Mouse (Mus musculus): ENCODE results near the gene Tm4sf19.
A peak's percentile ranks its signal among the peaks of the same experiment; 100 is the strongest.

The Tm4sf19 gene

DNA sequence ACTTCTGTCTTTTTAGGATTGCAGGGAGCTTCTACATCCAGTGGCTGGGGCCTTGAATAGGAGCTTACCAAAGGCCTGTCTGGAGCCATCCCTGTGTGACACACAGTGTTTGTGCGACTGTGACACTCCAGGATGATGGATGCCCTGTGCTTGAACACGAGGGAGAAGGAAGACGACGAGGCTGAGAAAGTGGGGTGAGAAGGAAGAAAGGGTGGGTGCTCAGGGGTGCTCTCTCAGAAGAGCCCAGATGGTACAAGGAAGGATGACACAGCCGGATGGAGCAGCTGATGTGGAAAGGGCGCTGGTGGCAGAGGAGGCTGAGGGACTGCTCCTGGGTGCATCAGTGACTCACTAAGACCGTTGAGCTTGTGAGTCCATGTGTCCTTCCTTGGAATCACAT lies at the start of gene Tm4sf19:
Tm4sf19 (plus strand) TSS at position 240 of the 400 bp plus-strand sequence.
- DNase-seq (ENCODE audit: low spot score in 2 of 2), result no peak

DNA sequence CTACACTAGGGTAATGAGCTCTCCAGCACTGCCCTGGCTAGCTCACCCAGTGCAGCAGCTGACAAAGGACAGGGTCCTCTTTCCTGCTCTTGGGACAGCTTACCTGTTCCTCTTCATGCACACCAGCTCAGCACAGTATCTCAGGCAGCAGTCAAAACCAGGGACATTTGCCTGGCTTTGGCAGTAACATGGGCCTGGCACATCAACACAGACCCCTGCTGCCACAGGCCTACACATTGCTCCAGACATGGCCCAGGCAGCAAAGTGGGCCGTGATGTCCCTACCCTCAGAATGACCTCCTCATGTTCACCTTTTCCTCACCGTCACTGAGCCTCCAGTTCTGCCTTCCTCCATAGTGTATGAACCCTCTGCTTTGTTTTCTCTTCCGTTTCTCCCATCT lies 49.5 kb upstream of the Tm4sf19 start:
- DNase-seq (ENCODE audit: low spot score in 2 of 2), result no peak

DNA sequence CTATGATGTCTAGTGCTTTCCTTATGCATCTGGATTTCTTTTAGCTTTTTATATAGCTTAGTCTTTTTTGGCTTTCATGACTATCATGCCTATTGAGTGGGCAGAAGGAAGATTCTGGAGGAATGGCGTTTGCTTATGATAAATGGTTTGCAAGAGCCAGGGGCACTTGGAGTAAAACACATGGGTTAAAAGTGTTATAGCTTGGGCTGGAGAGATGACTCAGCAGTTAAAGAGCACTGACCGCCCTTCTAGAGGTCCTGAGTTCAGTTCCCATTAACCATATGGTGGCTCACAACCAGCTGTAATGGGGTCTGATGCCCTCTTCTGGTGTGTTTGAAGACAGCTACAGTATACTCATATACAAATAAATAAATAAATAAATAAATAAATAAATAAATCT lies 36.8 kb upstream of the Tm4sf19 start:
- DNase-seq (ENCODE audit: low spot score in 2 of 2), result no peak

DNA sequence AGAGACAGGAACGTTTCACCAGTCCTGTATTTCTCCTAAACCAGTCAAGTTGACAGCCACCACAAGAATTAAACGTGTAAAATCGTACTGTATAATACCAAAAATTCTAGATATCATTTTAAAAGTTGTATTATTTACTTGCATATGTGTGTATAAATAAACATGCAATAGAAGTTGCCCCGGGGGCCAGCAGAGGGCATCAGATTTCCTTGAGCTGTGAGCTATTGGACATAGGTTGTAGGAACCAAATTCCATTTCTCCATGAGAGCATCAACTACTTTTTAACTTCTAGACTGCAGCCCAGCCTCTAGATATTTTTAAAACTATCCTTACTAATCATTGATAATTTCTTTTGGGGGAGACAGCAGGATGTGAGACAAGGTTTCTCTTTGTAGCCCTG lies 29.0 kb upstream of the Tm4sf19 start:
- DNase-seq (ENCODE audit: low spot score in 2 of 2), result peak in 1 of 2 experiments; percentile 26

DNA sequence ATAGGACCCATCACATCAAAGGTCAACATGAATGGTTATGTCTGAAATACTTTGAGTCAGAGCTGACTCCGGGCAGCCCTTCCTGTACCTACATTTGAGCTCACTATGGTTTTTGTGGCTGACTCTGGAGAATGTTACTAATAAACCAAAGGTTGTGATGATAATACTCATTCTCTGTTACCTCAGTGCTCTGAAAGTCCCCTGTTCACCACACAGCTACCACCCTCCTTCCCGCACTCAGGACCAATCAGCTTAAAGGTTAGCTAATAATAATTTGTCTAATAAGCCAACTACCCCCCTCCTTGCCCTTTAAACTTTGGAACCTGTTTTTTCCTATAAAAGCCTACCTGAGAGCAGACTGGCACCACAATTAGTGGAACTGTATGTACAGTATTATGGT lies 20.7 kb upstream of the Tm4sf19 start:
- DNase-seq (ENCODE audit: low spot score in 2 of 2), result no peak

DNA sequence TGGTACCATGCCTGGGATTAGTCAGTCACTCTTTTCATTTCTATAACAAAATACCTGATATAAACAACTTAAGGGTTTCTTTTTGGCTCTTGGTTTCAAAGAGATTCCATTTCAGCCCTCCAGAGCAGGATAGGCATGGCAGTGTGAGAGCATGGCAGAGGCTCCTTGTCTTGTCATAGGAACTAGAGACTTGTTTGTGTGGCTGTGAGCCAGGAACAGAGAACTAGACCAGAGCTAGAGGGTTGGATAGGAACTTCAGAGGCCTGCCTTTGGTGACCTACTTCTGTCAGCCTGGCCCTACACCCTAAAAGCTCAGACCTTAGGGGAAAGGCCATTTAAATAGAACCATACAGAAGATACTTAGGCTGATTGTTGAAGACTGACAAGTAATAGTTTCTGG lies 17.4 kb upstream of the Tm4sf19 start:
- DNase-seq (ENCODE audit: low spot score in 2 of 2), result no peak

DNA sequence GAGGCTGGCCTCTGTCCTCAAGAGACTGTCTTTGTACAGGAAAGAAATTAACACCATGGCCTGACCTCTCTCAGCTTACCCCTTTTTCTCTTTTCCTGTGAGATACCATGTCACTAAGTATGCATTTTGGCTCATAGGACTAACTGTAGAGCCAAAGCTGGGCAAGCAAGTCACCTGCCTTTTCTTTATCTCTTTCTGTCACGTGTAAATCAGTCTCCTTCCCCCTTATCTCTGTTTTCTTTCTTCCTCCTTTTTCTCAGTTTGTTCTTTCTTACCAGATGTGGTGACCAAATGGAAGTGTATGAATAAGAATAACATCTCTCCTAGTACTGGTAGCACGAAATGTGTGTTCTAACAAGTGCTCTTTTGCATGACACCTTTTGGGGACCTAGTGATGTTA lies 15.4 kb upstream of the Tm4sf19 start:
- no peak for DNase-seq (ENCODE audit: low spot score in 2 of 2)

DNA sequence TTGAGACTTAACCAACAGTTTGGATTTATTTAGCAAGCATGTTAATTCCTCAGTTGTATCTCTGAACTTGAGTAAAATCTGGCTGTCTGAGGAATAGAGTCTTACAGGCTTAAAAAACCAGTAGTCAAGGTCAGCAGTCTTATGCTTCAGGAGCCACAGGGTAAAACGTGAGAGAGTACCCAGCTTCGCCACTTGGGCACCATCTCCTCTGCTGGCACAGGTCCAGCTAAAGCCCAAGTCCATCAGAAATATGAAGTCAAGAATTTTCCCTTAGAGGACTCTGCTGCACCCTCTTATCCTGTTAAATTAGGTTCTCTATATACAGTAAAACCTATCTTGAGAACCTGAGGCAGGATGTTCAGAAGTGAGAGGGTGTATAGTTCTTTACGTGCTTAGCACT lies 13.5 kb upstream of the Tm4sf19 start:
- no peak for DNase-seq (ENCODE audit: low spot score in 2 of 2)

DNA sequence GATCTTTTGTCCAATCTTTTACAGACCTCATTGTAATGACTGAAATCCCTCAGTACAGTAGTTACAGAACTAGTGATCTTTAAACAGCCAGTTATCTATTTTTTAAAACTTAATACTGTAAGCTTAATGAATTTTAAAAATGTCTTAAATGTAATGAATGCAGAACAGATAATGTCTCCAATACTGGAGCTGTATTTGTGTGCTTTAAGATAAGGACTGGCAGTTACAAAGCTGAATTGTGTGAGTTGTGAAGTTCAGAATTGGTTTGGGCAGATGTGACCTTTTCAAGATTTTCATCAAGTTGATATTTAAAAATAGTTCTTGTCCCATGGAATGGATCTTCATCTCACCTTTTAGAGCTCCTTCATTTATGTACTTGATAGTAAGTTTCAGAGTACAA lies 11.3 kb upstream of the Tm4sf19 start:
- no peak for DNase-seq (ENCODE audit: low spot score in 2 of 2)

DNA sequence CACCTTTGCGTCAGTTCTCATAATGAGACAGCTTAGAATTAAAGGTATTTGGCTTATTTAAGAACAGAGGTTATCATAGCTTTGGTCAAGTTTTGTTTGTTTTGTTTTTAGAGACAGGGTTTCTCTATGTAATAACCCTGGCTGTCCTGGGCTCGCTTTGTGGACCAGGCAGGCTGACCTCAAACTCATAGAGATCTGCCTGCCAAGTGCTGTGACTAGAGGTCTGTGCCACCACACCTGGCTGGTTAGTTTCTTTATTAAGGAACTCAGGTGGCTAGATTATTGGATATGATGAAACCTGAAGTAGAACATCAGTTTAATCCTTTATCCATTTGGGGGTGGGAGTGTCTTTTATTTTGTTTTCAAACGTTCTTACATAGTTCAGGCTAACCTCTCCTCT lies 10.5 kb upstream of the Tm4sf19 start:
- DNase-seq (ENCODE audit: low spot score in 2 of 2), result no peak

DNA sequence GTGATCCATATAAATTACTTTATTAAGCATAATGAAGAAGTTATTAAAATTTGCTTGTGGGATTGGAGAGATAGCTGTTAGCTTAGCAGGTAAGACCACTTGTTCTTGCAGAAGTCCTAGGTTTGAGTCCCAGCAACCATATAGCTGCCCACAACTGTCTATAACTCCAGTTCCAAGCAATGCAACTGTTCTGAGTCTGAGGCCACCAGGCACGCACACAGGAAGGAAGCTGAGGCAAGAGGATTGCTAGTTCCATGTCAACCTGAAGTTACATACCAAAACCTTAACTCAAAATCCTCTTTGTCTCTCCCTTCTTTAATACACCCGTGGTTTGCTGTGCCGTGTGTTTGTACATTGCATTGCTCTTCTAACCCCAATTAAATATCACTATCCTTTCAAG lies 9.4 kb upstream of the Tm4sf19 start:
- no peak for DNase-seq (ENCODE audit: low spot score in 2 of 2)

DNA sequence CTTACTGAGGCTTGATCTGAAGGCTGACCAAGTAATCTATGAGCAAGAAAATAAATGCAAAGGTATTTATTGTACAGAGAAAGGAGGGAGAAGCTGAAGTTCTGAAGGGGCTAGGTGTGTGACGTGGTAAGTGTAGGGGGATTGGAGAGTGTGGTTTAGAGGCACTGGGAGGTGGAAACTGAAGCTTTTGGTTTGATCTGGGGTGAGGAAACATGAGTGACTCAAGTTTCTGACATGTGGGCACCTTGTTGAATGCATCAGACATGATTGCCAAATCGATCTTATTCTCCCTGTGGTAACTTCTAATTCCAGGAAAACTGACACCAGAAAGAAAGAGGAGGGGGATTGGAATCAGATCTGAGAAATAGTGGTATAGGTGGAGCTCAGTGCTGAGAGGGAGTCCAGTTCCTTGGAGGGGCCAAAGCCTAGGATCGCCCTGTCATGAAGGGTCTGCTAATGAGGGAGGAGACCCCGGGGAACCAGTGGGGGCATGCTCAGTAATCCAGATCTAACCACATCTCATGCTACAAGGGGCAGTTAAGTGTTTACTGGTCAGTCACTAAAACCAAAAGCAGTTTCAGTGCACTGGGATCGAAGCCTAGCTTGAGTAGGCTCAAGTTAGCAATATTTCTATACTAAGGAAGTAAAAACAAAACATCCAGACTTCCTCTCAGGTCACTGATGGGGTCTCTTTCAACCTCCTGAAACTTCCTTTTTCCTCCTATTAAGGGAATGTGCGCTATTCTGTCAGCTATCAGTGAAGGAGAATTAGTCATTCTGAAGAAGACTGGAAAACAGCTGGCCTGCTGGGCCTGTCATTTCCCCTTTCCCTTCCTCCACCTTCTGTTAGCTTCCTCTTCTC lies 4.4 kb upstream of the Tm4sf19 start:
- DNase-seq (ENCODE audit: low spot score in 2 of 2), result no peak

DNA sequence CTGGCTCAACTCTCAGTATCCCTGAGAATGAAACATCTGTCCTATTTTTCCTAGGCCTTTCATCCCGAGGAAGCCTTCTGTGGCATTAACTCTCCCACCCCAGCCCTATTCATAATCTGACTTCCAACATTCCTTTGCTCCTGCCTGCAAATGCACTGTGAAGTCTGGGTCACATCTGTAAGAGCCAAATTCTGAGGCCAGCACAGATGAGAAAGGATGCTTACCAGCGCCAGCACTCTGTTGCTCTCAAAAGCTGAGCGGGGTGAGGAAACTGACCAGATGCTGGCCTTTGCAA lies 3.8 kb upstream of the Tm4sf19 start:
- DNase-seq (ENCODE audit: low spot score in 2 of 2), result no peak

DNA sequence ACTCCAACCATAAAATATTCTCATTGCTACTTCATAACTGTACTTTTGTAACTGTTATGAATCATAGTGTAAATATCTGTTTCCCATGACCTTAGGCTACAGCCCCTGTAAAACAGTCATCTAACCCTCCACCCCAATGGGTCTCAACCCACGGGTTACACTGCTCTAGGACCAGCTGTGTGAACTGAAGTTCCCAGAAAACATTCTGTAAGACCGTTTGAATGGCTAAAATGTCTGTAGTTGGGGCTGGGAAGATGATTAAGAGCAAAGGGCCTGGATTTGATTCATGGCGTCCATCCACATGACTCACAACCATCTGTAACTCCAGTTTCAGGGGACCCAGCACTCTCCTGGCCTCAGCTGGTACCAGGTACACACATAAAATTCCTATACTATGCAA lies 2.1 kb upstream of the Tm4sf19 start:
- DNase-seq (ENCODE audit: low spot score in 2 of 2), result no peak

DNA sequence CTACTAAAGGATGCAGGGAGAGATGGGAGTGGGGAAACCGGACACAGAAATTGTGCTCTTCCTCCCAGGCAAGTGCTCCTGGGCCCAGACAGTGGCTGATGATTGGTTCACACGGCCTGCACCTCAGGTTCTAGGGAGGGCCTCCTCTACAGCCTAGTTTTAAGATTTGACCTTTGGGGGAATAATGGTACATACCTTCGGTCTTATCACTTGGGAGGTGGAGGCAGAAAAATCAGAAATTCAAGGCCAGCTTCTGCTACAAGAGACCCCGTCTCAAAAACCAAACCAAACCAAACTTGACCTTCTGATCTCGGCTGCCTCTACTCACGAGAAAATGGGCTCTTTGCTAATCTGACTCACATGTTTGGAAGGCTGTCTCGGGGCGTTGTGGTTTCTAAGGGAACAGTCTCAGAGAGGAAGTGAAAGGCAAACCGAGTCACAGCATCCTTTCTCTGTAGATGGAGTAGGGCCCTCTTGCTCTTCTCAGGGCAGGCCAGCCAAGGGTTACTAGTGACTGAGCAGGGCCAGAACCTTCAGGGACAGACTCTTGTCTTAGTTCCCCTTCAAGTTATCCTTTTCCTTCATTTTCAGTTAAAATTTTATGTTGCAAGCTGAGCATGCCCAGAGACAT lies 1.1 kb downstream of the Tm4sf19 start:
- DNase-seq (ENCODE audit: low spot score in 2 of 2), result no peak

DNA sequence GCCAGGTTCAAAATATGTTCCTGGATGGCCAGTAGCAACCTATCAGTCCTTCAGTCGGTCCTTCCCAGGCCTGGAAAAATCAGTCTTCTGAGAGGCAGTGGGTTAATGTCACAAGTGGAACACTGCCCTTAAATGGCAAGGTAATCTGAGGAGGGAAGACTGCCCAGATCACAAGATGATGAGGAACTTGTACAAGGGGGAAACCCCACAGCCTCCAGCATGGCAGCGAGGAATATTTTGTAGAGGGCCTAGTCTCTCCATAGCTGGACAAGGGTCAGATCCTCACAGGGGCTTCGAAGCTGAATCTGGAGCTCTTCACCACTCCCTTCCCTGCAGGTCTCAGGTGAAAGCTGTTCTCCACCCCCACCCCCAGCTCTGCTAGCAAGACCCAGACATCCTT lies 2.5 kb downstream of the Tm4sf19 start:
- DNase-seq (ENCODE audit: low spot score in 2 of 2), result no peak

DNA sequence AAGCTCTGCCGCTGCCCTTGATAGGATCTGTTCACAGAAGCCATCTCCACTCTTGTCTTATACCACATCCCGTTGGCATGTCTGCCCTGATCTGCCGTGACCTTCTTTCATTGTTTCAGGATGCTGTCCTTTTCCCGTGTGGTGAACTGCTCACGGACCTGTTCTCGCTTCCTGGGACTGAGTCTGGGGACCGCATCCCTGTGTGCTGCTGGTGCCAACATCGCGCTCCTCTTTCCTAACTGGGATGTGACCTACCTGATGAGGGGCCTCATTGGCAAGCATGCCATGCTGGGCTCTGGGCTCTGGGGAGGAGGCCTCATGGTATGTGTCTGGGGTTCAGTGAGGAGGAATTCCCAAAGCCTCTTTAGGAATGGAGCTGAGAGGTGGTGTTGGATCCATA lies 5.4 kb downstream of the Tm4sf19 start:
- no peak for DNase-seq (ENCODE audit: low spot score in 2 of 2)

DNA sequence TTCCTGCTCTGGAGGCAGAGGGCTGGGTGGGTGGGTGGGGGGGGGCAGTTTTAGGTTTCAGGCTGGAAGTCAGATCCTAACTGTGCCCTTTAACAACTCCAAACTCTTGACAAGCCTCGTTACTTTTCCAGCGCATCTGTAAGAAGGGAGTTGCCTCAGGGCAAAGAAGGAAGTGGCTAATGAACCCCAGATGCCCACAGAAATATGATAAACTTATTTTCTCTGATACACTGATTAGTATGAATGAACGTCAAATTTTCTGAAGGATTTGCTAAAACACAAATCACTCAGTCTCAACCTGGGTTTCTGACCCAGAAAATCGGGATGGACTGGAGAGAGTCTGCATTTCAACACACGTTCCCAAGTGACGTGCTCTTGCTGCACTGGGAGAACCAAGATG lies 6.4 kb downstream of the Tm4sf19 start:
- DNase-seq (ENCODE audit: low spot score in 2 of 2), result no peak

DNA sequence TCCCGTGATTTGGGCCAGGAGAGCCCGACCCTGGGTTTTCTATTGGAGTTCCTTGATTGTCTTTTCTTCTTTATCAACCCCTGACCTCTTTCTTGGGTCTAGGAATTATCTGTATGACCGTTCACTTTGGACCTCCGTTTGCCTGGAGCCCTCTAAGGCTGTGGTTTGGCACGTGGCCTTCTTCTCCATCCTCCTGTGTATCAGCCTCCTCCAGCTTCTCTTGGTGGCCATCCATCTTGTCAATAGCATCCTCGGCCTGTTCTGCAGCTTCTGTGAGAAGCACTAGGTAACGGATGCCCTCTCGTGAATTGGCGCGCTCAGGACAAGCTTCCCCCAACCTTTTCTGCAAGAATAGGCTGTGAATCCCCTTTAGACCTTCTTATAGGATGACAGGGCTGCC lies 7.4 kb downstream of the Tm4sf19 start:
- DNase-seq (ENCODE audit: low spot score in 2 of 2), result no peak

DNA sequence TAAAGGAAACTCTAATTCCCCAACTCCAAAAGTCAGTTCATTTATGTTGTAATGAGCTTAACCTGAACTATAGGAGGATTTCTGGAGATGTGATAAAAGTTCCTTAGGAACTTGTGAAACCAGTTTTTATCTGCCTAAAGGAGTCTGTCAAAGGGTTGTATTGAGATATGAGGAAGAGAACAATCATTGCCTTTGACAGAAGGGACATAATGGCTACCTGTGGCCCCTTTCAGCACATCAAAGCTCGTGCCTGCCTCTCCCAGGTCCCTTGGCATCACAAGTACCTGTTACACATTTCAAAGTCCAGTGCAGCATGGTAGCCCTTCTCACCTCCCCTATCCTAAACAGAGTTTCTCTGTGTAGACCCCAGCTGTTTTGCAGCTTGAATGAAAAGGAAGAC lies 17.2 kb downstream of the Tm4sf19 start:
- no peak for DNase-seq (ENCODE audit: low spot score in 2 of 2)

DNA sequence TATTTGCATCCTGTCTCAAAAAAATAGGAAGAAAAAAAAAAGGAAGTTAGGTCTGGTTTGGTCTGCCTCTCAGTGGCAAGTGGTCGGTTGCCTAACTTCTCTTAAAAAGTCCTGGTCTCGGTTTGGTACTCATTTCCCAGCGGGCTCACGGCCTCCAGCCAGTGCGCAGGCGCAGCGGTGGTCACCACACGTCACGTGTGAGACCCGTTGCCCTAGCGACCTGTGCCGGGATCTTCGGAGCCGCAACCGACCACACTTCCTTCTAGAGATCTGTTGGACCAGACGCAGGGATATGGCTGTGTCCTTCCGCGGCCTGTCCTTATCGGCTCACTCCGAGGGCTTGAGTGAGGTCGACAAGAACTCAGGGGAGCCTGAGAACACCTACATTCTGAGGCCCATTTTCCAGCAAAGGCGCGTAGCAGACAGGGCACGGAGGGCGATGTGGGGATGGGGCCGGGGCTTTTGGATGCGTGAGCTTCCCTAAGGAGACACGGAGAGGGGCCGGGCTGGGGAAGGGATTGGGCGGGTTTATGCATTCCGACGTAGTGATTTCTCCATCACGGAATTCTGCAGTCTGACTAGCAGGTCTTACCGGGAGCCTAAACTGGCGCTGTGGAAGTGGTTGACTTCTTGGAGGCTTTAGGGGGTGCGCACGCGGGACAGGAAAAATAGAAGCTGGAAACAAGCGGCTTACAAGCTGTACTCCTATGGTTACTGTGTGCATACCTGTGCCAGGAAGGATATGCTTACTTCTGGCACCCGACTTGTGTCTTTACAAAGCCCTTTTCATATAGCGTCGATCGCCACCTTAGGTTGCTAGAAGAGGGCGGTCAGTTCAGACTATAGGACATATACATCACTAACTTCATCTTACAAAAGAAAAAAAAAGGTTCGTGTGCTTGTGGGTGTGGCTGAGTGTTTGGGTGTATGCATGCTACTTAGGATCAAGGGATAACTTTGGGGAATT lies 19.5 kb downstream of the Tm4sf19 start, which contains the start of gene Tctex1d2:
Tctex1d2 (plus strand) TSS at position 186 of the 967 bp plus-strand sequence.
- DNase-seq (ENCODE audit: low spot score in 2 of 2), result peak; percentile 84 to 95

DNA sequence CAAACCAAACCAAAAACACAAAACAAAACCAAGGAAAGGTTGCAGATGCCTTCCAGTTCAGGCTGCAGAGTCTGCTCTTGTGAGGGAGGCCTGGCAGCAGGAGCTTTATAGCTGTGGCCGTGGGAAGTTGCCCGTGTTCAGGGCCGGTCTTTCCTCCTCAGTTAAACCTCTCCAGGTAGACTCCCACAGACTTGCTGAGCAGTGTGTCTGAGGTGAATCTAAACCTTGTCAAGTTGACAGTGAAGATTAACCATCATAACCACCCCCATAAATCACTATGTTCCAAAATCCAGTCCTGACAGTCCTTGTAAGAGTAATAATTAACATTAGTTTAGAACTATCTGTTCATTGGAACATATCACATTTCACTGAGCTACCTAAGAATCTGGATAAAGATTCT lies 27.2 kb downstream of the Tm4sf19 start:
- no peak for DNase-seq (ENCODE audit: low spot score in 2 of 2)

All from urinary bladder, postnatal 36 days (tissue).